Mouse (Mus musculus) CH12.LX (cell line): Measurements from ENCODE around the gene Lgr4. TPM values are rescaled to one million over a fixed set of nuclear protein-coding genes. Genes with fewer than 3 reads are reported as not detected.

ENCODE experiments used
- DNase-seq: peaks from one replicate; pipeline ENCODE4 v3.0.0-alpha.2; 2013; ENCODE audit errors: extremely low read depth
- H3K27ac ChIP-seq: 2 replicates; pipeline ENCODE4 v1.5.1; 2012; ENCODE audit warnings: low read depth, mild to moderate bottlenecking, control low read depth, moderate library complexity; ENCODE audit not compliant: insufficient read depth
- H3K27me3 ChIP-seq: replicated peaks from 2 replicates; pipeline ENCODE3; 2012; ENCODE audit warnings: inconsistent platforms
- H3K36me3 ChIP-seq, 2 experiments: replicated peaks in 1 of 2; 2 replicates each; pipeline versions ENCODE3 to v1.6.1; 2012; ENCODE audit warnings: inconsistent platforms in 1 of 2, low read length in 1 of 2, mild to moderate bottlenecking in 1 of 2, mixed read lengths in 1 of 2, moderate library complexity in 1 of 2; ENCODE audit not compliant: control insufficient read depth in 1 of 2, insufficient read depth in 1 of 2
- H3K4me1 ChIP-seq, 2 experiments: 2 replicates each; pipeline ENCODE4 v1.6.1; 2012; ENCODE audit warnings: inconsistent platforms in 1 of 2, moderate library complexity in 1 of 2; ENCODE audit not compliant: insufficient read depth in 2 of 2, control insufficient read depth in 1 of 2
- H3K4me2 ChIP-seq: 2 replicates; pipeline ENCODE4 v1.6.1; 2012; ENCODE audit warnings: low read depth, mild to moderate bottlenecking, control low read depth; ENCODE audit not compliant: poor library complexity, insufficient read depth, severe bottlenecking
- H3K4me3 ChIP-seq, 3 experiments: fragments of 150-350 bp in 1 of 3; sonication (generic) in 1 of 3; replicated peaks in 1 of 3; 2 replicates each; pipeline versions ENCODE3 to v1.5.1; 2011 to 2012; ENCODE audit warnings: low read depth in 2 of 3, low read length in 2 of 3, mild to moderate bottlenecking in 2 of 3, moderate library complexity in 2 of 3, control low read depth in 1 of 3, improper control_type of control experiment in 1 of 3, inconsistent platforms in 1 of 3, mixed read lengths in 1 of 3; ENCODE audit not compliant: poor library complexity in 1 of 3
- H3K79me2 ChIP-seq: replicated peaks from 2 replicates; pipeline ENCODE4 v1.6.1; 2012; ENCODE audit warnings: mild to moderate bottlenecking, moderate library complexity; ENCODE audit not compliant: control insufficient read depth, poor library complexity, insufficient read depth, severe bottlenecking; ENCODE audit errors: extremely low read depth
- H3K9ac ChIP-seq: 2 replicates; pipeline ENCODE4 v1.6.1; 2012; ENCODE audit warnings: low read depth, mild to moderate bottlenecking, control low read depth, moderate library complexity; ENCODE audit not compliant: insufficient read depth
- H3K9me3 ChIP-seq: replicated peaks from 2 replicates; pipeline ENCODE3; 2012; ENCODE audit warnings: low read length, inconsistent platforms, mixed read lengths
- BHLHE40 ChIP-seq: IDR thresholded peaks from 2 replicates; pipeline ENCODE4 v1.6.1; 2011; ENCODE audit warnings: mild to moderate bottlenecking, low read depth, low read length, improper control_type of control experiment
- CHD1 ChIP-seq: IDR thresholded peaks from 2 replicates; pipeline ENCODE4 v1.6.1; 2012; ENCODE audit warnings: low read depth, low read length, improper control_type of control experiment, inconsistent platforms
- CTCF ChIP-seq, 2 experiments: IDR thresholded peaks in 1 of 2; conservative IDR thresholded peaks in 1 of 2; 2 replicates each; pipeline ENCODE4 v1.5.1; 2011 to 2012; ENCODE audit warnings: low read depth in 2 of 2, low read length in 2 of 2, improper control_type of control experiment in 1 of 2, inconsistent platforms in 1 of 2, mild to moderate bottlenecking in 1 of 2, moderate library complexity in 1 of 2
- E2F4 ChIP-seq: IDR thresholded peaks from 2 replicates; pipeline ENCODE4 v1.6.1; 2011; ENCODE audit warnings: low read depth, low read length, improper control_type of control experiment; ENCODE audit not compliant: insufficient replicate concordance
- ELF1 ChIP-seq: IDR thresholded peaks from 2 replicates; pipeline ENCODE4 v1.6.1; 2014; ENCODE audit warnings: low read depth, mild to moderate bottlenecking, inconsistent platforms, low read length, improper control_type of control experiment
- EP300 ChIP-seq: IDR thresholded peaks from 2 replicates; pipeline ENCODE4 v1.6.1; 2011; ENCODE audit warnings: low read length, improper control_type of control experiment
- HCFC1 ChIP-seq: IDR thresholded peaks from 2 replicates; pipeline ENCODE4 v1.6.1; 2012; ENCODE audit warnings: low read depth, mild to moderate bottlenecking, inconsistent platforms, low read length, improper control_type of control experiment
- IRF4 ChIP-seq: IDR thresholded peaks from 2 replicates; pipeline ENCODE4 v1.6.1; 2014; ENCODE audit warnings: low read depth, mild to moderate bottlenecking, inconsistent platforms, low read length, improper control_type of control experiment
- JUN ChIP-seq: IDR thresholded peaks from 2 replicates; pipeline ENCODE4 v1.6.1; 2011; ENCODE audit warnings: low read depth, mild to moderate bottlenecking, low read length, improper control_type of control experiment, moderate library complexity; ENCODE audit not compliant: insufficient read depth
- MAFK ChIP-seq: IDR thresholded peaks from 2 replicates; pipeline ENCODE4 v1.6.1; 2011; ENCODE audit warnings: low read length, improper control_type of control experiment; ENCODE audit not compliant: insufficient replicate concordance
- MAX ChIP-seq: IDR thresholded peaks from 2 replicates; pipeline ENCODE4 v1.6.1; 2011; ENCODE audit warnings: low read length, improper control_type of control experiment
- MAZ ChIP-seq: IDR thresholded peaks from 2 replicates; pipeline ENCODE4 v1.6.1; 2012; ENCODE audit warnings: low read depth, mild to moderate bottlenecking, inconsistent platforms, low read length, improper control_type of control experiment, moderate library complexity
- MEF2A ChIP-seq: IDR thresholded peaks from 2 replicates; pipeline ENCODE4 v1.6.1; 2014; ENCODE audit warnings: low read depth, mild to moderate bottlenecking, inconsistent platforms, low read length, improper control_type of control experiment, borderline replicate concordance
- MYC ChIP-seq: IDR thresholded peaks from 2 replicates; pipeline ENCODE4 v1.6.1; 2011; ENCODE audit warnings: low read depth, mild to moderate bottlenecking, improper control_type of control experiment, low read length
- PAX5 ChIP-seq: IDR thresholded peaks from 2 replicates; pipeline ENCODE4 v1.6.1; 2012; ENCODE audit warnings: low read length, inconsistent platforms, mixed read lengths
- RAD21 ChIP-seq: IDR thresholded peaks from 2 replicates; pipeline ENCODE4 v1.6.1; 2011; ENCODE audit warnings: low read depth, mild to moderate bottlenecking, low read length, improper control_type of control experiment, moderate library complexity
- SMC3 ChIP-seq: IDR thresholded peaks from 2 replicates; pipeline ENCODE4 v1.6.1; 2011; ENCODE audit warnings: low read depth, low read length, improper control_type of control experiment
- UBTF ChIP-seq: IDR thresholded peaks from 2 replicates; pipeline ENCODE4 v1.6.1; 2012; ENCODE audit warnings: low read depth, mild to moderate bottlenecking, inconsistent platforms, low read length, improper control_type of control experiment, moderate library complexity
- USF1 ChIP-seq: IDR thresholded peaks from 2 replicates; pipeline ENCODE4 v1.6.1; 2014; ENCODE audit warnings: low read depth, mild to moderate bottlenecking, inconsistent platforms, low read length, improper control_type of control experiment
- ZC3H11A ChIP-seq: IDR thresholded peaks from 2 replicates; pipeline ENCODE4 v1.6.1; 2012; ENCODE audit warnings: low read depth, mild to moderate bottlenecking, inconsistent platforms, low read length, improper control_type of control experiment
- ZKSCAN1 ChIP-seq: IDR thresholded peaks from 2 replicates; pipeline ENCODE4 v1.6.1; 2012; ENCODE audit warnings: low read depth, inconsistent platforms, low read length, improper control_type of control experiment, borderline replicate concordance
- ZMIZ1 ChIP-seq: IDR thresholded peaks from 2 replicates; pipeline ENCODE4 v1.6.1; 2012; ENCODE audit warnings: low read depth, mild to moderate bottlenecking, inconsistent platforms, low read length, improper control_type of control experiment
- ZNF384 ChIP-seq: IDR thresholded peaks from 2 replicates; pipeline ENCODE4 v1.6.1; 2012; ENCODE audit warnings: low read depth, low read length, improper control_type of control experiment, inconsistent platforms
- dilution Hi-C: fragments of 300-500 bp; cut with MboI; formaldehyde crosslinking; loops from 2 replicates; pipeline ENCODE4 v1.14.3; 2020; ENCODE audit warnings: low sequenced_read_pairs; ENCODE audit not compliant: extremely low pct_unique_long_range_greater_than_20kb, extremely low pct_ligation_motif_present
- in situ Hi-C: fragments of 300-500 bp; cut with MboI; formaldehyde crosslinking; loops from 3 replicates; pipeline ENCODE4 v1.14.3; 2019; ENCODE audit warnings: low sequenced_read_pairs, low pct_ligation_motif_present, low pct_unique_long_range_greater_than_20kb, mixed read lengths
- polyA plus RNA-seq: library from polyadenylated mRNA; unstranded; fragments of >175 nt; gene quantifications from 2 replicates; pipeline ENCODE4 v1.2.1, GENCODE M21; 2012; ENCODE audit warnings: low read depth; ENCODE audit not compliant: insufficient read length
- total RNA-seq, 2 experiments: library from RNA; depleted of rRNA; stranded (reverse); fragments of 300-350 nt in 1 of 2; fragments of >200 nt in 1 of 2; gene quantifications; 2 replicates each; pipeline ENCODE4 v1.2.3; 2012 to 2014

The Lgr4 gene
- total and polyA plus RNA-seq, 3 experiments, result 6.1 to 11.4 (median 6.9) TPM

GRCm38 (mm10) chr2:109923031-109923430 is 5.6 kb downstream of the Lgr4 start:
- Histone ChIP-seq H3K79me2 (no peaks in the 10 kb centered on the region; the same call in 1 of the 2 replicates), H3K4me1 (peaks cover 3 to 21% of the 10 kb centered on the region in 2 experiments; a peak in 3 of 4 replicates), H3K4me3 (no peak overlapping the region), H3K36me3 (peaks cover 0 to 13% of the 10 kb centered on the region in 2 experiments), H3K27me3 (no peaks in the 10 kb centered on the region), H3K4me2 (no peak overlapping the region), H3K9ac (no peak overlapping the region), H3K27ac (no peak overlapping the region), H3K9me3 (no peaks in the 10 kb centered on the region)
- no peak for DNase-seq
- TF ChIP-seq MAX, result no peak
- no peak for TF ChIP-seq MYC
- no peak for TF ChIP-seq IRF4
- no peak for TF ChIP-seq SMC3
- TF ChIP-seq USF1, result no peak
- TF ChIP-seq JUN, result no peak
- no peak for TF ChIP-seq ZNF384
- no peak for TF ChIP-seq HCFC1
- no peak for TF ChIP-seq CTCF (conservative IDR thresholded peaks at IDR 0.05 in 1 of 2, IDR thresholded peaks at IDR 0.05 in 1 of 2; ENCODE audit: low read depth in 2 of 2, low read length in 2 of 2)
- dilution Hi-C loops, result no loop called here
- in situ Hi-C loops, result loop anchor here (25.0 kb wide), 2 partner anchors 139 to 639 kb away; no protein-coding TSS in a partner anchor

GRCm38 (mm10) chr2:109923945-109924344 is 6.5 kb downstream of the Lgr4 start:
- dilution Hi-C loops, result no loop called here
- DNase-seq, result no peak
- no peak overlapping the region for H3K9ac ChIP-seq

More at GRCm38 (mm10) chr2:109923945-109924344, 6.5 kb downstream of the Lgr4 start:
- H3K4me2 ChIP-seq, result no peak overlapping the region
- H3K4me1 ChIP-seq, result peaks cover 2 to 14% of the 10 kb centered on the region in 2 experiments; a peak in 3 of 4 replicates
- no peaks in the 10 kb centered on the region for H3K27me3 ChIP-seq
- TF ChIP-seq EP300, result no peak
- TF ChIP-seq RAD21, result no peak
- TF ChIP-seq MAFK, result no peak
- no peak for TF ChIP-seq IRF4
- no peak for TF ChIP-seq HCFC1
- TF ChIP-seq PAX5, result no peak
- no peak for TF ChIP-seq MAX
- TF ChIP-seq E2F4, result no peak
- no peak for TF ChIP-seq MEF2A
- no peak for TF ChIP-seq SMC3
- TF ChIP-seq CHD1, result no peak
- TF ChIP-seq BHLHE40, result no peak
- TF ChIP-seq ELF1, result no peak
- TF ChIP-seq ZC3H11A, result no peak
- TF ChIP-seq ZMIZ1, result no peak
- no peak for TF ChIP-seq ZKSCAN1
- TF ChIP-seq ZNF384, result no peak
- TF ChIP-seq UBTF, result no peak
- TF ChIP-seq MAZ, result no peak
- in situ Hi-C loops, result loop anchor here (25.0 kb wide), 2 partner anchors 138 to 638 kb away; no protein-coding TSS in a partner anchor
- H3K9me3 ChIP-seq, result no peaks in the 10 kb centered on the region
- H3K4me3 ChIP-seq, result no peak overlapping the region
- no peaks in the 10 kb centered on the region; the same call in 1 of the 2 replicates for H3K79me2 ChIP-seq
- peaks cover 0 to 14% of the 10 kb centered on the region in 2 experiments for H3K36me3 ChIP-seq
- no peak overlapping the region for H3K27ac ChIP-seq
